Mouse (Mus musculus) thymus, postnatal 36 days (tissue): ENCODE data around the gene Spaca6.
"Not testable (repeated sequence)": the region's sequence is repeated elsewhere in the genome, so short reads cannot be mapped to it uniquely, and the experiment has no call there.

Experiments used
- DNase-seq, 2 experiments: peaks; one replicate each; pipeline ENCODE4 v3.0.0; 2022; ENCODE audit warnings: mixed read lengths in 2 of 2

Spaca6 gene

DNA sequence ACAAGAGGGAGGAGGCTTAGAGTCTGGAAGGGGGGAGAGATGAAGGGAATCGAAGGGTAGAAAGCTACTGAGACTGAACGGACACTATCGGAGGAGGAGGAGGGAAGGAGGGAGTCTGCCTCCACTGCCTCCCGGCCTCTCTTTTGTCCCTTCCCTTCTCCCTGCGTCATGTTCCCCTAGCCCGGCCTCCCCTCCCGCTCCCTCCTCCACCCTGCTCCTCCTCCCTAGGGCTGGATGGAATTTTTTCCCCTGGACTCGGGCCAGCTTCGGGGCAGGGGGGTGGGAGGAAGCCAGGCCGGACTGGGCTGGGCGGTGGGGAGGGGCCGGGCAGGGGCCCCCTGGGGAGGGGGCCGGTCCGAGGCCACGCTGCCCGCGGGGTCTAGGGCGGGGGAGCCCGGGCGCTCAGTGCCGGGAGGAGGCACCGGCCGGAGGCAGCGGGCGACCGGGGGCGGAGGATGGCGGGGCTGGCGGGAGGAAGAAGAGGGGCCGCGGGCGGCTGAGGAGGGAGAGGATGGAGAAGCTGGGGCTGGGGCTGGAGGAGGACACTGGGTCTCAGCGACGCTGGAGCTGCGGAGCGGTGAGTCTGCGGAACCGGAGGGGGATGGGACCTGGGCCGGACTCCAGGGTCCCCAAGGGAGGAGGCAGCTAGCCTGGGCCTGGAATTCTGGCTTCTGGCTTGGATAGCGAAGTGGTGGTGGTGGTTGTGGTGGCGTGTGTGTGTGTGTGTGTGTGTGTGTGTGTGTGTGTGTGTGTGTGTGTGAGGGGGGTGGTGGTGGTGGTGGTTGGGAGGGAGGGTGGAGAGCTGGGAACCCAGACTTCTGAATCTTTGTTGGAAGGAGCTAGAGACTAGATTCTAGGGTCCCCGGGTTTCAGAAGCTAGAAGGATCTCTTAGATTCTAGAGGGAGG lies at the start of gene Spaca6:
Gene Spaca6, plus strand, starts transcription at position 408 of the 907 bp plus-strand sequence.
- peak in 1 of 2 experiments; percentile 19 for DNase-seq

DNA sequence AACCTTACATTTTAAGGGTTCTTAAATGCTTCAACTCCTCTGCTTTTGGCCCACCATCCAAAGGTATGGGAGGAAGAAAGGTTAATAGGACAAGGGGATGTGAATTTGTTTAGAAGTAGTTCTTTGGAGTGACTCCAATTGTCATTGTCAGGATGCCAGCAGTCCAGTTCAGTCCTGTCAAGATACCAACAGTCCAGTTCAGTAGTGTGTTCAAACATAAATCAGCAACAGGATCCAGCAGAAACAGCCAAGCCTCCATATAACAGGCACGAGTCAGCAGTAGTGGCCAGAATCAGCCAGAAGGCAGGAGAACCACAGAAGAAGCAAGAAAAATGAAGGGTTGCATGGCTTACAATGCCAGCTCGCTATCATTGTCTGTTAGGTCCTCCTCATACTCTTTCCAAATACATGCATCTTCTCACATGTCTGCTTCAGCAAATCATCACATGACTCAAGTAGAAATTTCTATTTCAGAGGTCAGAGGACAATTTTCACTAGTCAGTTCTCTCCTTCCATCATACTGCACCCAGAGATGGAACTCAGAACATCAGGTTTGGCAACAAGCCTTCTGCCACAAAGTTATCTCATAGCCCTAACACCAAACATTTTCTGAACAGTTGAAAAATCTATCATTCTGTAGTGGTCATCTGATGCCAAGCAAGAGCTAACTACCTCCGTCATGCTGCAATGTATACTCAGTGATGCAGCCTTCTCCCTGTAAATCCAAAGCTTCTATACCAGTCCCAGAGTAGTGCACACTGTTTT lies 35.9 kb upstream of the Spaca6 start:
- DNase-seq: no peak

DNA sequence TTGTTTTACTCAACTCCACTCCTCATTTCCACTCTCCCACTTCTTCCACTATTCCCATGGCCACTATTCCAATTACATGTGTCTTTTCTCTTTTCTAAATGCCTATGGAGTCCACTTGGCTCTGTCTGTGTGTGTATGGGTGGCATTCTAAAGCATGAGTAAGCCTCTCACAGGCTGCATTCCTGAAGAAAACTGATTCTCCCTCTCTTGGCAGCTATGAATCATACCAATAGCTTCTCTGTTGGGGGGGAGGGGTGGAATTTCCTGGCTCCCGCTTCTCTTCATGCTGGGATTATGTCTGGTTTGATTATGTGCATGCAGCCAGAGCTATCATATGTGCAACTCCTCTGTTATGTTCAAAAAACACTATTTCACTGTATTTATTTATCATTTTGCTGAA lies 34.4 kb upstream of the Spaca6 start:
- DNase-seq: no peak

DNA sequence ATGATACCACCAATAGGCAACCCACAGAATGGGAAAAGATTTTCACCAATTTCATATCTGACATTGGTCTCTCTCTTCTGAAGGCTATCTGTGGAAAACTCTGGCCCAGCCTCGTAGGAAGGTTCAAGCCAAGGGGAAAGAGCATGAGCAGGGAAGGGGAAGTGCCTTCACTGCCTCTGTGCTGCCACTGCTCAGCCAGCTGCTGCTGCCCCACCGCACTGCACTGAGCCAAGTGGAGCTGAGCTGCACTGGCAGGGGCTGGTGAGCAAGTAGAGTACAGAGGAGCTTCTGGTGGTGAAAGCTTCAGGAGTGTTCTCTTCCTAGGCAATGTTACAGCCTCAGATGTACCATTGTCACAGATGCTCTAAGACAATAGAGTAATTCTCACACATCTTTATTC lies 31.4 kb upstream of the Spaca6 start:
- DNase-seq: no peak

DNA sequence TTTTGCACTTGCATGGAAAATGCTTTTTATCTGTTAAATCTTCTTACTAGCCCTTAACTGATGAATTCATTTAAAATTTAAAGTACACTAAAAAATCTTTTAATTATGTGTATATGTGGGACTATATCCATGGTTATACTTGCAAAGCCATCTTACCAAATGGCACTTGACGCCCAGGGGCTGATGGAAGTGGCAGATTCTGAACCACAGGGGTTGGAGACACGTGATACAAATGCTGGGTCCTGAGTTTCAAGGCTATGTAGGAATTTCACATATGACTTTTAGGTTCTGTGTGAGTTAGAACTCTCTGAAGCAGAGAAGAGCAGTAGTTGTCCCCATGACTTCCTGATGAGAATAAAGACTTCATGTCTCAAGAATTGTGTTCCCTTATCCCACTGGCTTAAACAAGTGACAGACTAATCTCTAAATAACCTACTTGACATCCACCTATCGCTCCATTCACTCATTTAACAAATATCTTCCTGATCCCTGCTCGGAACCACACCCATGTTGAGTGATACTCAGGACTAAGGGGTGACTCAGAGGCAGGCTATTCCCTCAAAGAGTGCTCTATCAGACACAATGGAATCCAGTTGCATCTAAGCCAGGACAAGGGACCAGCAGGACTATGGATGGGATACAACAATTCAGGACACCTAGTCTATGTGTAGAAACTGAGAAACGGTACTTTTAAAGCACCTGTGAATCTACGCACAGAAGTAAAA lies 3.2 kb upstream of the Spaca6 start:
- no peak for DNase-seq

DNA sequence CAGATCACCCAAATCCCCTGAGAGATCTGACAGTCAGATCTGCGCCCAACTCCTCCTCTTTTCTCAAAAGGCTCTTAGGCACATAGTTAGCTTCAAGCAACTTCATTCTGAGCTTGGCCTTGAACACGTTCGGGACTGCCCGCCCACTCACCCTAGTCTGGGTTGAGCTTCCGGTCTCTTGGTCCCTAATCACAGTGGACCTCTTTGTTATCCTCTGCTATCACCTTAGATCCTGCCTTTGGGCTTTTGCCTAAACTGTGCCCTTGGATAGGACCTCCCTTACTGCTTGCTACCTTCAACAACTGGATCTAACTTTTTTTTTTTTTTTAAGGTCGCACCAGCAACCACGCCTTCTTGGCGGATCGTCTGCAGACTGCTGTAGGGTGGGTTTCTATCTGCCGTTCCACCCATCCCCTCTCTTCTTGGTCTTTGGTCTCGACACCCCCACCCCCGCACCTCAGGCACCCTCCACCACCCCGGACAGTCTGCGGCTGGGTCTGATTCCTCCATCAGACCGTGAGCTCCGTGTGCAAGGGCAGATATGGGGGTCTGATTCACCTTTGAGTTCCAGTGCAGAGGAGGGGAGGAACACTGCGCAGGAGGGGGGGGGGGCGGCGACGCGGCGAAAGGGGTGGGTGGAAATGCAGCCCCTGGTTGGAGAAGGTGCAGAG lies 902 bp upstream of the Spaca6 start:
- peak in 1 of 2 experiments; percentile 7 for DNase-seq

DNA sequence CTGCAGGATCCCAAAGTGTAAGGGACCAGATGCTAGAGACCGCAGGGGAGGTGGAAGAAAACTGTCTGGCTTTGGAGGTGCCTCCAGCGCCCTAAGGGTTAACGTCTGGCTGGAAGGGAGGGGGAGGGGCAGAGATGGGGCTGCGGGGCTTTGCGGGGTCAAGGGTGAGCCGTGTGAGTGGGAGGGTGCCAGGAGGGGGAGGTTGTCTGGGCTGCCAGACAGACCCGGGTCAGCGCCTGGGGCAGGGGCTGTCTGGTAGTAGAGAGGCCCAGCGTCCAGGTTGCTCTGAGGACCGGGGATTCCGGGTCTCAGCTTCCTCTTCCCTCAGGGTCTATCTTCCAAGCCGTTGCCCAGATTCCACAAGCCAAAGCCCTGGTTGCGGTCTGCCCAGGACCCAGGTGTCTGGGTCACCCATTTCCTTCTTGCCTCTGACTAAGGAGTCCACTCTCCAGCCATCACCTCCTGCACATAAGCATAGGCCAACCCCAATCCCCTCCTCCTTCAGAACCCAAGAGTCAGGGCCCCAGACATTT lies 766 bp downstream of the Spaca6 start:
- peak in 1 of 2 experiments; percentile 8 for DNase-seq

DNA sequence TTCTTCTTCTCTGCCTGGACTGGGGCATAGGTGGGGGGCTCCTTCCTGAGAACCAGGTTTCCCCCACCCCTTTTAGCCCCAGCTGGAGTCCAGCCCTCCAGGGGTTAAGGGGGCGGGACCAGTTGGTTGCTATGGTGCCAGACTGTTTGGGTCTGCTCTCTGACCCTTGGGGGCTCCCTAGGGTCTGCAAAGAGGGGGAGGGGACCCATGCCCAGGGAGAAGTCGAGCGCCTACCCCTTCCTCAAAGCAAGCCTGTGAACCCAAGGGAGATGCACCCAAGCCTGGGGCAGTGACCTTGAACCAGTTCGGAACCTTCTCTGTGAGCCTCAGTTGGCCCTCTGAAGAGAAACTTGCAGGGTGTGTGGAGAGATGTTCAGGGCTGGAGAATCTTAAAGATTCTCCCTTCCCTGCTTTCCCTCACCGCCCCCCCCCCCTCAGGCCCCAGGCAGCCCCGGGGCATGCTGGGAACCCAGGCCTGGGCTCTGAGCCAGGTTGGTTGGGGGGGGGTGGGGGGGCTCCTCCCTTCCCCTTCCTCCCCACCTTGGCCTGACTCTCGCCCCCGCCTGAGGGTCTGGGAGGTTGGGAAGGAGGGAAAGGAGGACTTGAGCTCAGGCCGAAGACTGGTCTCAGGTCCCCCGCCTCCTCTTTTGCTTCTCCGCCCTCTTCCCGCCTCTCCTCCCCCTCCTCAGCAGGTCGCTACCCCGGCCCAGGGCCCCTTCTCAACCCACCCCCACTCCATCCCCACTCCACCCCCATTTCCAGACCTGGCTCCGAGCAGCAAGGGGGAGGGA lies 1.4 kb downstream of the Spaca6 start:
- DNase-seq: peak in 1 of 2 experiments; percentile 13

DNA sequence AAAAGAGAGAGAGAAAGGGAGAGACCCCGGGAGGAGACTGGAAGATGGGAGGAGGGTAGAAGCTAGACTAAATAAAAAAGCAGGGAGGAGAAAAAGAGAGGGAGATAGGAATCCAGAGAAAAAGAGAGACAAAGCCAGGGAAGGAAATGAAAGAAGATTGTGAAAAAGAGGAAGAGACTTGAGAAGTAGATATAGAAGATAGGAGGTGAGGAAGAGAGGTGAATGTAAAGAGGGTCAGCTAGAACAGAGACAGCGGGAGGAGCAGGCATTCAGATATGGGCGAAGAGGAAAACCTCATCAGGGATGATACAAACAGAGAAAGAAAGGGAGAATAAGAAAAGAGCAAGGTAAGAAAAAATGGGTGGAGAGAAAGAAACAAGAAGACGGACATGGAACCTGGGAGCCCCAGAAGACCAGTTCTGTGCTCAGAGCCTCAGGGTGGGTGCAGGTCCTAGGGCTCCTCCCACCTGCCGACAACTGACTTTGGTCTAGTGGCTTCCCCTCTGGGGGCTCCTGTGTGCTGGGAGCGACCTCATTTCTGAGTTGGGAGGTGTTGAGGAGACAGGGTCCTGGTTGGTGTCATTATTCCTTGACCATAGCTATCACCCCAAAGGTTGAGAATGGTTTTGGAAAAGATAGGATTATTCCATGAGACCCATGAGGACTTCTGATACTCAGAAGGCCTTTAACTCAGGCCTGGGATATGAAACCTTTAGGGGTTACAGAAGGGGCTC lies 2.3 kb downstream of the Spaca6 start:
- no peak for DNase-seq

DNA sequence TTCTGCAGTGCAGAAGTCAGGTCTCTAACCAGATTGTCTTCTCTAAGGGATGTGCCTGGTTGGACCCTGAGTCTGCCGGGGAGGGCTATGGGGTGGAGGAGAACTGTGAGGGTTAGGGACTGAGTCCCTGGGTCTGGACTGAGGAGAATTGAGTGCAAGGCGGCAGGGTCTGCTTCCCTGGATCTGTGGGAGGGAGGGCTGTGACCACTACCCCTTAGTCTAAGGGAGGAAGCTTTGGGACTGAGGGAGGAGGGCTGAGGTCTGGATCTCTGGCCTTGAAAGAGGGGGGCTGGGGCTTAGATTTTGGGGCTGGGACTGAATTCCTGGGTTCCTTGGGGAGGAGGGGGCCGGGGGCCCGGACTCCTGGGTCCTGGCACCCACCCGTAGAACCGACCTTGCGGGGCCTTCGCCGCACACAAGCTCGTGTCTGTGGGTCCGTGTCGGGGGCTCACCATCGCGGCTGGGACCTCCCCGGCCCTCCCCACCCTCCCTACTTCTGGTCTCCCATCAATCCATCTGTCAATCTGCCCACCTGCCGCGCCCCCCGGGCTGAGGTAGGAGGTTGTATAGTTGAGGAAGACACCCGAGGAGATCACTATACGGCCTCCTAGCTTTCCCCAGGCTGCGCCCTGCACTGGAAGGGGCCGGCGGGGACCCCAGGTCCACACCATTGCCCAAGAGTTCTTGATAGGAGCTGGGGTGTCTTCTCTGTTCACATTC lies 3.0 kb downstream of the Spaca6 start:
- peak in 1 of 2 experiments; percentile 5 for DNase-seq

DNA sequence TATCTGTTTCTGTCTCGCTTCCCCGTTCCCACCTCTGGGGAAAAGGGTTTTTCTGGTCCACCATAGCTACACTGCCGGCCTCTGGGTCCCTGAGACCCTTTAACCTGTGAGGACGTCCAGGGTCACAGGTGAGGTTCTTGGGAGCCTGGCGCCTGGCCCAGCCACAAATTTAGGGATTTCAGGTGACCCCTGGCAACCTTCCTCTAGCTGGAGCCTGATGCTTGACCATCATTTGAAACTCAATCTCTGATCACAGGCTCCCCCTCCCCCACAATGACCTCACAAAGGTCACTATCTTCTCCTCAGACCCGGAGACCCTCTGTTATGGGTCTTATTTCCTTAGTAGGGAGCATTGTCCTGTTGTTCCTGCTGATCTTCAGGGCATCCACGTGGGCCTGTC lies 3.8 kb downstream of the Spaca6 start:
- no peak for DNase-seq

DNA sequence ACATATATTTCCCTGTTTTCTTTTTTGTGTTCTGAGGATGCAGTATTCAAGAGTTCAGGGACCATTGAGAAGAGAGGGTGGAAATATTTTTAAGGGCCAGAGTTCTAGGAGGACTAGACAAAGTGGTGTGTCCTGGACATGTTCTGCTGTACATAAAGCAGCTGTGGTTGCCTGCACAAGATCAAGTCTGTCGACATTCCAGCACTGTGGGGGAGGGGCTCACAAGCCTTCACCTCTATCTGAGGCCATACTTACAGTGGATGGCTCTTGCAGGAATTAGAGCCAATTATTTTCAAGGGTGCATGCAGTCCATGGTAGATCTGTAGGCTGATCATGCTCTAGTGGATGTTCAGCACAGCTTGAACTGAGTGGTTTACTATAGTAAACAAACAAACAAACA lies 7.9 kb downstream of the Spaca6 start:
- no peak for DNase-seq

DNA sequence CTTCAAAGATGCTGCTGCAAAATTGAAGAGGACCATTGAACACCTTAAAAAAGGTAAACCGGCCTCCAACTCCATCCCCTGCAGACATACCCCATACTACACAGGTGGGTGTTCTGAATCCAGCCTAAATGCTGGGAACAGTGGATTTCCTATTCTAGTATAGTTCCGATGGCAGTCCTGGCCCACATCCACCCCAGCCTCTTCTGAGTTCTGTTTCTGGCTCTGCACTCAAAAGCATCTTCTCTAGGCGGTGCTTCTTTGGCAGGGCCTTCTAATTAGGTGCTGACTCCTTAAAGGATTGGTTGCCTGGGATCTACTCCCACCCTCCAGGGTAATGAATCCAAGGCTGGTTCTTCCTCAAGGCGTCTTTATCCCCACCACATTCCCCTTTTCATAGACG lies 9.1 kb downstream of the Spaca6 start:
- no peak for DNase-seq

DNA sequence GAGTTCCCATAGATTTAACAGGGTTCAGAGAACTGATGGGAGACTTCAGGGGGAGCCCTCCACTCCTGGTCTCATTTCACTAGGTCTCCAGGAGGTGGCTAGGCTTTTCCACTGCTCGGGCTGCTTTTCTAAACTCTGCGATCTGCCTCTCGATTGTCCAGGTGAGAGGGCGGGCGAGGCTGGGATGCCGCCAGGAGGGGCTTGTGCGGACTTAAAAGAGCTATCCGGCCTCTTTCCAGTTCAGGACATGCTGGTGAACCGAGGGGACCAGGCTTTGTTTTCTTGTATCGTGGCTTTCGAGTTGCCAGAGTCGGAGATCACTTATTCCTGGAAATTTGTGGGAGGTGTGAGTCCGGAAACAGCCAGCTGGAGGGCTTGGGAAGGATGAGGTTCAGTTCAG lies 10.5 kb downstream of the Spaca6 start:
- peak in 1 of 2 experiments; percentile 26 for DNase-seq

DNA sequence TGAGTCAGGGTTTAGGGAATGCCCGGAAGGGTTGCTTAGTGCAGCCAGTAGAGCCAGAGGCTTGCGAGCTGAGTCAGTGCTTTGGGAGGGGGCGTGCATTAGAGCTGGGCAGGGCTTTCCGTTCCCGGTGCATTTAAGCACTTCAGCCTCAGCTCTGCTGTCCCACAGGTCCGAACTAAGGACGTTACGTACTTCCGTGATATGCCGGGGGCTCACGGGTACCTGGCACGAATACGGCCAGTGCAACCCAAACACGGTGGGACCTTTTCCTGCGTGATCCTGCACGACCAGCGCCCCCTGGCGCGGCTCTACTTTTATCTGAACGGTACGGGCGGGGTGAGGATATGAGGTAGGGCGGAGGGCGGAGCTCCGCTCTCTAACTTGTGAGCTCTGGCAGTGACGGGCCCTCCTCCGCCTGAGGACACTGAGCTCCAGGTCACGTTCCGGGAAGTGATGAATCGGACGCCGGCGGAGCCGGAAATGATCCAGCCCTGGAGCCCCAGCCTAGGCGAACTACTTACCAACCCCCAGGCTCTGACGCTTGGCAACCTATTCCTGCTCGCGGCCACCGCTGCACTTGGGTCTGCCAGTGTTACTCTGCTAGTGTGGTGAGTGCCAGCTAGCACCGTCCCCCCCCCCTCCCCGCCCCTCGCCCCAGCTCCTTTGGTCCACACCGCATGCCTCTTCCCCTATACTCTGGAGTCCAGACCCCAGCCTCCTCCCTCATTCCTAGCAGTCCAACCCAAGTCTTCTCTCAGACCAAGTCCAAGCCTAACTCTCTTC lies 11.2 kb downstream of the Spaca6 start:
- DNase-seq: peak; percentile 96 to 97

DNA sequence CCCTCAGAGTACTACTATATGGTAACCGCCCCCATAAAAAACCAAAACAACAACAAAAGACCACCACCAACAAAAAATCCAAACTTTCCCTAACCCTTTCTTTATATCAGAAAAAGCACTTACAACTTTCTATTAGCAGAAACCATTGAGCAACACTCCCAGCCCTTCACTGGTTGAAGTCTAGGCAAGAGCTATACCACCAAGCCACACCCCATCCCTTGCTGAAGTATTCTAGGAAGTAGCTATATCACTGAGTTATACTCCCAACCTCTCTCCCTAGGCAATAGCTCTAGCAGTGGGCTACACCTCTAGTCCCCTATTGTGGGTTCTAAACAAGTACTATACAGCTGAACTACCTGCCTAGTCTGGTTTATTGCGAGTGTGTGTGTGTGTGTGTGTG lies 12.3 kb downstream of the Spaca6 start:
- DNase-seq: no peak

DNA sequence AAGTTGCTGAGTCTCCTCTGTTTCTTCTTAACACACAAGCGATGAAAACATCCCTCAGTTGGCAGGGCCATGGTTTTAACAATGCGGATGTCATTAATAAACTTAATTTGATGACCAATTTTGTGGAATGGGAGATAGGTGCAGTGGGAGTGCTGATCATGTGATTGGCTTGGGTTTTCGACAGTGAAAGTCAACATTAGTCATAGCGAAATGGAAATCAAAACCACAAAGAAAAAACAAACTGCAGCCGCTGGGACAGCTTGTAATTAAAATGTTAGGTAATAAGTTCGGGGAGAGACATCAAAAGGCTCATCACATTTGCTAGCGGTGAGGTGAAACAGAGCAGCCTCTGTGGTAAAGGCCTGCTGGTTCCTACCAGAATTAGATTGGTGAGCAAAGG lies 13.8 kb downstream of the Spaca6 start:
- no peak for DNase-seq

DNA sequence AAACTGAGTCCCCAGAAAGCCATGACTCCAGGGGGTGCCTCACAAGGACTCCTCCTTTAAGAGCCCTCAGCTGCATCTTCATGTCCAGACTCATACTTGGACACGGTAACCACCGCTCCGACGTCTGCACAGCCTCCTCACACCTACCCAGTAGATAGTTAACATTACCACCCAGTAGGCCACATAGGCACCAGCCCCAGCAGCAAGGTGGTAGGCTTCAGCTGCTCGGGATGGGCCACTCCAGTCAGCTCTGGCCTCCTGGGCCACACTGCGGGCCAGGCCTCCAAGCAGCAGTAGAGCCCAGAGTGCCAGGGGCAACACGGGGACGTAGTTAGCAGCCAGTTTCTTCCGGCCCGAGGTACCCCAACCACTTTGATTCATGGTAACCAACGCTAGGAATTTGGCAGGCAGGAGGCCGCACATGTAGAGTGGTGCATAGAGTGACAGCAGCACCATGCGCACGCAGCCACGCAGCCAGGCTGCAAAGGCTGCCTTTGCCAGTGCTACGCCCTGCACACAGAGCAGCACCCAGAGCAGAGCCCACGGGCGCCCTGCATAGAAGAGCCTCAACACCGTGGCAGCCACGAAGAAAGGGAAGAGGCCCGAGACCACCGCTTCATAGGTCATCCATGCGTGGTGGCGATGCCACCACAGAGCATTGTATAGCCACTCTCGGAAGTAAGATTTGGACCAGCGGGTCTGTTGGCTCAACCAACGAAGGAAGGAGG lies 16.7 kb downstream of the Spaca6 start:
- DNase-seq: no peak

DNA sequence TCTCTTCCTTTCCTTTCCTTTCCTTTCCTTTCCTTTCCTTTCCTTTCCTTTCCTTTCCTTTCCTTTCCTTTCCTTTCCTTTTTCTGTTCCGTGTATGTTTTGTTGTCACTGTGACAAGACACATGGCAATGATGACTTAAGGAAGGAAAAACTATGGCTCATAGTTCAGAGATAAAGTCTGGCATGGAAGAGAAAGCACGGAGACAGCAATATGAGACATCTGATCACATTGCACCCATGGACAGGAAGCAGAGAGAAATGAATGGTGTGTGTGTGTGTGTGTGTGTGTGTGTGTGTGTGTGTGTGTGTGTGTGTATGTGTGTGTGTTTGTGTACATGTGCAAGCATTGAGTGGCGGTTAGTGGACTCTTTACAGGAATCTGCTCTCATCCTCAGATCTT lies 17.6 kb downstream of the Spaca6 start:
- DNase-seq: not testable (repeated sequence)
